Mouse (Mus musculus) forebrain, embryonic 16.5 days (tissue): ENCODE results near the gene Hnrnpul1. TPM values are rescaled to one million over a fixed set of nuclear protein-coding genes. Genes with fewer than 3 reads are reported as not detected.

Experiments
- ATAC-seq: fragments of 200-750 bp; cut with Nextera tagmentation; 2 replicates; pipeline ENCODE4 v1.8.0; 2017; ENCODE audit warnings: mild to moderate bottlenecking, moderate library complexity
- H3K27ac ChIP-seq: fragments of 300-500 bp; sonication (generic); 2 replicates; pipeline ENCODE4 v1.5.1; 2014; ENCODE audit warnings: low read length, control low read depth
- H3K27me3 ChIP-seq: fragments of 300-500 bp; sonication (generic); replicated peaks from 2 replicates; pipeline ENCODE4 v1.6.1; 2014; ENCODE audit warnings: low read length; ENCODE audit not compliant: control insufficient read depth, insufficient read depth
- H3K36me3 ChIP-seq: fragments of 300-500 bp; sonication (generic); 2 replicates; pipeline ENCODE4 v1.6.1; 2014; ENCODE audit not compliant: control insufficient read depth, insufficient read depth
- H3K4me1 ChIP-seq: fragments of 300-500 bp; sonication (generic); replicated peaks from 2 replicates; pipeline ENCODE4 v1.6.1; 2014; ENCODE audit warnings: low read length; ENCODE audit not compliant: control insufficient read depth, insufficient read depth
- H3K4me2 ChIP-seq: fragments of 300-500 bp; sonication (generic); 2 replicates; pipeline ENCODE4 v1.6.1; 2014; ENCODE audit warnings: mild to moderate bottlenecking, low read length, control low read depth
- H3K4me3 ChIP-seq: fragments of 300-500 bp; sonication (generic); replicated peaks from 2 replicates; pipeline ENCODE4 v1.5.1; 2014; ENCODE audit warnings: mild to moderate bottlenecking, low read length, control low read depth
- H3K9ac ChIP-seq: fragments of 300-500 bp; sonication (generic); replicated peaks from 2 replicates; pipeline ENCODE4 v1.6.1; 2014; ENCODE audit warnings: low read depth, low read length, control low read depth
- H3K9me3 ChIP-seq: fragments of 300-500 bp; sonication (generic); 2 replicates; pipeline ENCODE4 v1.6.1; 2016; ENCODE audit warnings: low read length; ENCODE audit not compliant: control insufficient read depth
- WGBS: fragments of 180-500 bp; shearing (Covaris S2); extraction: QIAGEN DNeasy Blood & Tissue Kit; methylation state at CpG from one replicate; pipeline ENCODE4 v1.1.7; 2014; 5-methylcytosine and 5-hydroxymethylcytosine counted together
- polyA plus RNA-seq: library from polyadenylated mRNA; unstranded; fragments of >200 nt; fragmentation: Nextera tagmentation; extraction: Ambion mirVana; gene quantifications from 2 replicates; pipeline ENCODE4 v1.2.1, GENCODE M21; 2015

Gene Hnrnpul1
- polyA plus RNA-seq, 1 experiment from 2014 or later = 44.2 TPM

DNA sequence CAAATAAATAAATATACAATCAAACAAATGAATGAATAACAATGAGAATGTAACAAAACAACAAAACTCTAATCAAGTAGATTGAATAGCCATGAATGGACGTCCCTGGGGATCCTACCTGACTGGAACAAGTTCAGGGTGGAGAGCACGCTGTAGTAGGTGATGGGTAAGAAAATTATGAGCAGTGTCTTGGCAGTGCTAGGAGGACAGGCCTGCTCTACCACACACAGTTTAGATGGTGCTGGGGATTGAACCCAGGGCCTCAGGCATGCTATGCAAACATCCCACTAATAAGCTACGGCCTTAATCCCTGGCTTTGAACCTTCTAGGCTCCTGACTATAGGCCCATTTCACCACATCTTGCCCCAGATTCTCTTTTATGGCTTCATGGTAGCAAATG, 37.1 kb downstream of the Hnrnpul1 start:
- Histone ChIP-seq H3K36me3 (peaks cover 35% of the 10 kb centered on the region), H3K27ac (no peak overlapping the region), H3K4me2 (no peak overlapping the region), H3K4me3 (no peak overlapping the region), H3K9ac (no peak overlapping the region), H3K4me1 (peaks cover 19% of the 10 kb centered on the region), H3K27me3 (no peaks in the 10 kb centered on the region), H3K9me3 (no peaks in the 10 kb centered on the region)
- 83% methylated on average over 3 of the region's 3 CpGs for WGBS
- ATAC-seq = no peak

DNA sequence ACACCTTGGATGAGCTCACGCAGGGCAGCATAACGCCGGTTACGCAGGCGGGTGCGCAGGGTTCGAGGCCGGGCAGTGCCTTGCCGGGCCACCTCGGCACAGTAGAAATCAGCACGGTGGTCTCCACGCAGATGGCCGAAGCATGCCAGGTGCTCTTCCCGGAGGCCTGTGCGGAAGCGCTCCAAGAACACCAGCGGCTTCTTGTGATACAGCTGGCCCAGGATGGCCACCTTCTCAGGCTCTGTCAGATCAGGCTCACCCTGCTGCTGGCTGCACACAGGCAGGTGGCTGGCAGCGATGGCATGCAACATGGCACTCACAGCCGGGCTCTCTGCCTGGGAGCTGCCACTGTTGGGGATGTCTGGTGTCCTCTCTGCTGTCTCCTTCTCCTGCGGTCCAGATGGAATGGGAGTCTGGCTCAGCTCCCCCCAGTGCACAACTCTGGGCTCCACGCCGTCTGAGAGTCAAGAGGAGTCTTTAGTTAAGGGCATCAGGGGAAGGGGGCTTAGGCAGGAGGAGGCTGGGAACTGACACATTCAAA, 38.8 kb downstream of the Hnrnpul1 start:
- peaks cover 31% of the 10 kb centered on the region for H3K36me3 ChIP-seq
- 97% methylated on average over 22 of the region's 22 CpGs for WGBS
- no peak for ATAC-seq

DNA sequence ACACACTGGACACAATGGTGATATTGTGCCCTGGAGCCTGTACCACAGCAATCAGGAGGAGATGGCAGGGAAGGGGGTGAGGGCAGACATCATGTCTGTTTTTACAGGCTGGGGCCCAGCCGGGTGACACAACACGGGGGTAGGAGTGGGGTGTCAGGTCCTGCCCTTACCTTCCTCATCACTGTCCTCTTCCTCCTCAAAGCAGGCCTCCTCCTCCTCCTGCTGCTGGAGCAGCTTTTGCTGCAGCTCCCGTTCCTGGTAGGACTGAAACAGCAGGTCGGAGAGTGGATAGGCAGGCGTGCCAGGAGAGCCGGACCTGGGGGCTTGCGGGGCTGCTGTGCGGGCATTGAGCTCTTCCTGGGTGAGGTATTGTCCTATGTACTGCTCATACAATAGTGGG, 40.0 kb downstream of the Hnrnpul1 start:
- Histone ChIP-seq H3K4me3 (no peak overlapping the region), H3K9me3 (no peaks in the 10 kb centered on the region), H3K36me3 (peaks cover 30% of the 10 kb centered on the region), H3K9ac (no peak overlapping the region), H3K4me2 (no peak overlapping the region), H3K27me3 (no peaks in the 10 kb centered on the region), H3K4me1 (peaks cover 26% of the 10 kb centered on the region), H3K27ac (no peak overlapping the region)
- no peak for ATAC-seq
- WGBS = 93% methylated on average over 8 of the region's 8 CpGs

More for the DNA sequence above, 38.8 kb downstream of the Hnrnpul1 start:
- no peak overlapping the region for H3K4me2 ChIP-seq
- H3K4me3 ChIP-seq = no peak overlapping the region
- H3K9ac ChIP-seq = no peak overlapping the region
- no peak overlapping the region for H3K27ac ChIP-seq
- peaks cover 19% of the 10 kb centered on the region for H3K4me1 ChIP-seq
- H3K9me3 ChIP-seq = no peaks in the 10 kb centered on the region
- H3K27me3 ChIP-seq = no peaks in the 10 kb centered on the region

DNA sequence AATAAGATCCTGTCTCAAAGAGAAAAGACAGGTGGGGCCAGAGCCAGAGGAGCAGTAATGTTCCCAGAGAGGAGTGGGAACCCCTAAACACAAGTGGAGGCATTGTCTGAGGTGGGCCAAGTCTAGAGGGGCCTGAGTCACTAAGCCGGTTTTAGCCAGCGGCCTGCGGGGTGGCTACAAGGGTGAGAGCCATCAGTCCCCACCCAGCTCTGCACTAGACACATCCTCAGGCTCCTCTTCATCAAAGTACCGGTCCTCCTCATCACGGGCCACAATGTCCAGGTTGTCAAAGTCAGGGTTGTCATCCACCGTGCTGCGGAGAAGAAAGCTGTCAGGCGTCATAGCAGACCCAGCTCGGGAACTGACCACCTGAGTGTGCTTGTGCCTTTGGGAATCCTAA, 41.8 kb downstream of the Hnrnpul1 start:
- H3K27ac ChIP-seq = no peak overlapping the region
- 91% methylated on average over 9 of the region's 9 CpGs for WGBS
- H3K36me3 ChIP-seq = peaks cover 30% of the 10 kb centered on the region
- ATAC-seq = no peak
- no peak overlapping the region for H3K4me2 ChIP-seq
- H3K4me3 ChIP-seq = no peak overlapping the region
- no peak overlapping the region for H3K9ac ChIP-seq
- H3K9me3 ChIP-seq = no peaks in the 10 kb centered on the region
- no peaks in the 10 kb centered on the region for H3K27me3 ChIP-seq
- H3K4me1 ChIP-seq = peaks cover 15% of the 10 kb centered on the region

DNA sequence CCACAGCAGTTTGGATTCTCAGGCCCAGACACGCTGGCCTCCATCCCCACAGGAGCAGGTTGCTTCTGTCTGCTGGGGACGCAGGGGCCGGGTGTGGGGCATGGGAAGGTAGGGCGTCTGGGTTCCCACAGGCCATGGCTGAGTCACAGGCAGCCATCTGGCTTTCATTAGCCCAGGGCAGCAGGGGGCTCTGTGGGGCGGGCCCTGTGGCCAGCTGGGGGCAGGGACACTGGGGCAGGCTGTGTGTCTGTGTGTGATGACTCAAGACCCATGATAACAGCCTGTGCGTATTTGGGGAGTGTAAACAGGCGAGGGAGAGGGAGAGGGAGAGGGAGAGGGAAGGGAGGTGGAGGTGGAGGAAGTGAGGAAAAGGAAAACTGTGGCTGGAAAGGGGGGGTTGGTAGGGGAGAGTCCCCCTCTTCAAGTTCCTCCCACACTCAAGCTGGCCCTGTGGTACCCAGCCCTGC, 42.8 kb downstream of the Hnrnpul1 start:
- H3K4me2 ChIP-seq = no peak overlapping the region
- no peaks in the 10 kb centered on the region for H3K9me3 ChIP-seq
- no peak overlapping the region for H3K9ac ChIP-seq
- no peak overlapping the region for H3K27ac ChIP-seq
- ATAC-seq = no peak
- peaks cover 9% of the 10 kb centered on the region for H3K4me1 ChIP-seq
- H3K27me3 ChIP-seq = no peaks in the 10 kb centered on the region
- WGBS = 50% methylated on average over 7 of the region's 7 CpGs
- peaks cover 30% of the 10 kb centered on the region for H3K36me3 ChIP-seq
- H3K4me3 ChIP-seq = no peak overlapping the region

DNA sequence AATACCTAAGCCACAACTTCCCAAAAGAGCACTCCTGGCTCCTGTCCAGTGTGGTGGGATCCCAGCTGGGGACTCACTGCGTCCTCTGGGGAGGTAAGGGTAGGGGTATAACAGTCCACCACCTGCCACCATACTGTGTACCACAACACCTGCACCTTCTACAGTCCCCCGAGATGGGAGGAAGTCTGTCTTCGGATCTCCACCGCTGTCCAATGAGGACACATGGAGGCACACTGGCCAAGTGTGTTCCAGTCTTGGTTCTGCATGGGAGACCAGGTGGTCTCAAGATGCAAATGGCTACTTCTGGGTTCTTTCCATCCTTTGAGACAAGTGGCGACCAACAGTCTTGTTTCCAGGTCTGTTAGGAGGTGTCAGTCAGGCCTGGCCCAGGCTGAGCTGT, 43.4 kb downstream of the Hnrnpul1 start:
- Histone ChIP-seq H3K36me3 (peaks cover 30% of the 10 kb centered on the region), H3K27ac (no peak overlapping the region), H3K9ac (no peak overlapping the region), H3K4me3 (no peak overlapping the region), H3K9me3 (no peaks in the 10 kb centered on the region), H3K4me1 (peaks cover 9% of the 10 kb centered on the region), H3K4me2 (no peak overlapping the region), H3K27me3 (no peaks in the 10 kb centered on the region)
- no peak for ATAC-seq
- WGBS = 74% methylated on average over 5 of the region's 5 CpGs

DNA sequence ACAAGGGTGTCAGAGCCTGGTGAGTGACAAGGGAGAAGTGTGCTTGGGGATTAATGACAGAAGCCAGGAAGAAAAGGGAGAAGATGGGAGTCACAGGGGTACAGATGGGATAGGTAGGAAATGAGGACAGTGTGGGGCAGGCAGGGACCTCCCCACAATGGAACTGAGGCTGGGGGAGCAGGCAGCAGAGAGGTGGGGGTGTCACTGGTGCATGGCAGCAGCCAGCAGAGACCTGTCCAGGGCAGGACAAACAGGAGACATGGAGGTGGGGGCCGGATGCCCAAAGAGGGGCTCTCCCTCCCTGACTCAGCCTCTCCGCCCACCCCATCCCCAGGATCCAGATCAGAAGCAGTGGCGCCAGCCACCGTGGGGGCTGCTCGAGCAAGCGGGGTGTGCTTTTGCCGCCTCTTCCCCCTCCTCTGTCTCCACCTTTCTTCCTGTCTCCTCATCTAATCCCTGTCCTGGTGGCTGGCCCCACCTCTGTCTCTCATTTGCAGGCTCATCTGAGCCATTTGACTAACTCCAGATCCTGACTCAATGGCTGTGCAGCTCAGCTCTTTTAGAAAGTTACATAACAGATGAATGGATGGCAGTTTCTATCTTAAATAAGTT, 43.9 kb downstream of the Hnrnpul1 start:
- 4% methylated on average over 7 of the region's 7 CpGs for WGBS
- no peak overlapping the region for H3K27ac ChIP-seq
- H3K36me3 ChIP-seq = peaks cover 26% of the 10 kb centered on the region
- peaks cover 9% of the 10 kb centered on the region for H3K4me1 ChIP-seq
- ATAC-seq = peak; percentile 24; the same call in 1 of the 2 replicates
- H3K4me2 ChIP-seq = no peak overlapping the region
- H3K9ac ChIP-seq = peak overlapping the region; percentile 15; the same call in 1 of the 2 replicates
- no peaks in the 10 kb centered on the region for H3K27me3 ChIP-seq
- H3K9me3 ChIP-seq = no peaks in the 10 kb centered on the region
- no peak overlapping the region for H3K4me3 ChIP-seq

DNA sequence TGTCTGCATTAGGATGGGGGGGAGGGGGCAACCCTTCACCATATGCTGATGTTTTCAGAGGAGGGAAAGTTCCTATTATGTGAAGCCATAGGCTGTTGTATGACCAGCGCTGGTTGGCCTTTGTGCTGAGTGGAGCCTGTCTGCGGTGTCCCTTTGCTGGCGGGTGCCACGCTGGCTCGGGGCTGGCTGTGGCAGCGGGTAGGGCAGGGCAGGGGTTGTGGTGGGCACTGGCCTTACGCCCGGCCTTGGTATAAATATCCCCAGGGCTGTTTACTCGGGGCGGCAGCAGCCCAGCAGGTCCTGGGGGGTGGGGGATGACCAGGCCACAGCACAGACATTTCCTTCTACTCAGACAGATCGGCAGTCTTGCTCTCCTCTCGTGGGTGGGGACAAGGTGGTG, 44.6 kb downstream of the Hnrnpul1 start:
- Histone ChIP-seq H3K9me3 (no peaks in the 10 kb centered on the region), H3K27me3 (no peaks in the 10 kb centered on the region), H3K4me3 (no peak overlapping the region), H3K36me3 (peaks cover 23% of the 10 kb centered on the region), H3K9ac (peak overlapping the region; percentile 15; the same call in 1 of the 2 replicates), H3K4me1 (peaks cover 11% of the 10 kb centered on the region), H3K4me2 (no peak overlapping the region), H3K27ac (no peak overlapping the region)
- peak; percentile 47; the same call in 1 of the 2 replicates for ATAC-seq
- 11% methylated on average over 12 of the region's 12 CpGs for WGBS

DNA sequence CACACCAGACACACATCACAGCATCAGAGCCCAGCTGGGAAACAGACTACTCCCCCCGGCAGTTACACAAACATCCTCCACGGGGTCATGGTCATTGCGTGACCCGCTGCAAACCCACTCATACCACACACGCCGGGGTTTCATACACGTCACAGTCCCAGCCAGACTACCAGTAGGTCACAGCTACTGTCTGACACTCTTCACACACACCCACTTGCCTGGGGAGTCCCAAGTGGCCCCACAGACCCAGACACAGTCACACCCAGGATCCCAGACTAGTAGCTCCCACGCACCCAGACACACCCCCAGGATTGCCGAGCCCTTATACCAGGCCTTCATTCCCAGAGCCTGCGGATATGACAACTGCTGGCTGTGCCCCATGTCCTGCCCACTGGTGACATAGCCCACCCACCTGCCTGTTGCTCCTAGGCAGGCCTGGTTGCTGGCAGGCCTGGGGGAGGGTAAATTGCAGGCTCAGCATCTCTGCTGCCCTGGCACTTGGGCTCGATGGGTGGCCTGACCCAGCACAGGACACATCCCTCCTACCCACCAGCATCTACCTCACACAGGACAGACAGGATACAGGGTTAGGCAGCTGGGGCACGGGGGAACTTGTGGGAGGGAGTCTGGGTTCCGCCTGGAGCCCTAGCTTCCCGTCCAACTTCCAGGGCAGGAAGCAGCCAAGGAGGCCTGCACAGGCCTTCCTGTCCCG, 46.8 kb downstream of the Hnrnpul1 start:
- H3K4me3 ChIP-seq = no peak overlapping the region
- H3K9ac ChIP-seq = no peak overlapping the region
- ATAC-seq = no peak
- H3K27ac ChIP-seq = no peak overlapping the region
- H3K9me3 ChIP-seq = no peaks in the 10 kb centered on the region
- H3K4me1 ChIP-seq = peaks cover 16% of the 10 kb centered on the region
- WGBS = 71% methylated on average over 15 of the region's 15 CpGs
- no peak overlapping the region for H3K4me2 ChIP-seq
- peaks cover 3% of the 10 kb centered on the region; the same call in 1 of the 2 replicates for H3K36me3 ChIP-seq
- 0 out of 2 replicates have a peak, but pooled peaks cover 5% of the 10 kb centered on the region for H3K27me3 ChIP-seq
